Mouse (Mus musculus): ENCODE measurements around the gene Chad. TPM values are rescaled to one million over a fixed set of nuclear protein-coding genes. Genes with fewer than 3 reads are reported as not detected.

The Chad gene
- total and polyA plus RNA-seq, 2 experiments from 2014 or later, result 0.44 TPM; not detected in 1

GRCm38 (mm10) chr11:94615494-94615893 lies 50.6 kb downstream of the Chad start:
- Histone ChIP-seq H3K9ac (no peak overlapping the region), H3K9me3 (ENCODE audit: low read length) (no peaks in the 10 kb centered on the region), H3K27ac (ENCODE audit: low read depth, low read length) (no peak overlapping the region), H3K36me3 (ENCODE audit: insufficient read depth) (no peaks in the 10 kb centered on the region), H3K27me3 (ENCODE audit: insufficient read depth, low read length) (no peaks in the 10 kb centered on the region), H3K4me3 (ENCODE audit: low read depth, low read length) (no peak overlapping the region), H3K4me1 (ENCODE audit: insufficient read depth) (no peaks in the 10 kb centered on the region), H3K4me2 (ENCODE audit: low read depth) (no peak overlapping the region)
- ATAC-seq, result no peak
- DNase-seq, result no peak
- 24% methylated on average over 4 of the region's 4 CpGs for WGBS
- no peak for TF ChIP-seq CTCF (IDR thresholded peaks at IDR 0.05; ENCODE audit: low read depth)

- no peak overlapping the region for H3K4me2 ChIP-seq (ENCODE audit: low read depth)
- no peak overlapping the region for H3K4me3 ChIP-seq (ENCODE audit: low read depth, low read length)
- ATAC-seq (no peak), DNase-seq (no peak)
- no peak for TF ChIP-seq CTCF (IDR thresholded peaks at IDR 0.05; ENCODE audit: low read depth)
- no peaks in the 10 kb centered on the region for H3K27me3 ChIP-seq (ENCODE audit: insufficient read depth, low read length)
- no peak overlapping the region for H3K9ac ChIP-seq
- no peaks in the 10 kb centered on the region for H3K9me3 ChIP-seq (ENCODE audit: low read length)
- no peak overlapping the region for H3K27ac ChIP-seq (ENCODE audit: low read depth, low read length)
- WGBS, result 94% methylated on average over 2 of the region's 2 CpGs
- H3K4me1 ChIP-seq (ENCODE audit: insufficient read depth), result no peaks in the 10 kb centered on the region
- no peaks in the 10 kb centered on the region for H3K36me3 ChIP-seq (ENCODE audit: insufficient read depth)
Measured at GRCm38 (mm10) chr11:94617646-94618045, 52.8 kb downstream of the Chad start.

Other genes starting within 250 kb of the Chad start
- gene Luc7l3, start 243.1 kb upstream of the Chad start, total RNA-seq (2014; rRNA removed), result 88.8 and 108 TPM in 2 replicates
- gene Luc7l3, start 243.1 kb upstream of the Chad start, polyA plus RNA-seq (2015; fragmentation: Nextera tagmentation; extraction: Ambion mirVana), result 76.8 and 87.2 TPM in 2 replicates
- 45.5 and 51.8 TPM in 2 replicates for gene Ankrd40, start 237.0 kb upstream of the Chad start, total RNA-seq (2014; rRNA removed)
- 13.7 and 15.0 TPM in 2 replicates for gene Ankrd40, start 237.0 kb upstream of the Chad start, polyA plus RNA-seq (2015; fragmentation: Nextera tagmentation; extraction: Ambion mirVana)
- 1.1 and 1.6 TPM in 2 replicates for gene Abcc3, start 172.1 kb upstream of the Chad start, total RNA-seq (2014; rRNA removed)
- gene Abcc3, start 172.1 kb upstream of the Chad start, polyA plus RNA-seq (2015; fragmentation: Nextera tagmentation; extraction: Ambion mirVana), result 0.97 and 0.98 TPM in 2 replicates
- 47.1 and 62.9 TPM in 2 replicates for gene Cacna1g, start 90.8 kb upstream of the Chad start, total RNA-seq (2014; rRNA removed)
- 5.3 and 5.8 TPM in 2 replicates for gene Cacna1g, start 90.8 kb upstream of the Chad start, polyA plus RNA-seq (2015; fragmentation: Nextera tagmentation; extraction: Ambion mirVana)
- 0.92 and 3.1 TPM in 2 replicates for gene Spata20, start 78.9 kb upstream of the Chad start, total RNA-seq (2014; rRNA removed)
- gene Spata20, start 78.9 kb upstream of the Chad start, polyA plus RNA-seq (2015; fragmentation: Nextera tagmentation; extraction: Ambion mirVana), result 0.99 and 2.3 TPM in 2 replicates
- 2.0 and 2.5 TPM in 2 replicates for gene Epn3, start 65.1 kb upstream of the Chad start, total RNA-seq (2014; rRNA removed)
- 0.96 and 1.4 TPM in 2 replicates for gene Epn3, start 65.1 kb upstream of the Chad start, polyA plus RNA-seq (2015; fragmentation: Nextera tagmentation; extraction: Ambion mirVana)
- gene Mycbpap, start 43.3 kb upstream of the Chad start, total RNA-seq (2014; rRNA removed), result 0.77 and 2.1 TPM in 2 replicates
- 1.5 and 1.7 TPM in 2 replicates for gene Mycbpap, start 43.3 kb upstream of the Chad start, polyA plus RNA-seq (2015; fragmentation: Nextera tagmentation; extraction: Ambion mirVana)
- gene Rsad1, start 15.8 kb upstream of the Chad start, total RNA-seq (2014; rRNA removed), result 12.2 and 12.6 TPM in 2 replicates
- 7.7 and 8.8 TPM in 2 replicates for gene Rsad1, start 15.8 kb upstream of the Chad start, polyA plus RNA-seq (2015; fragmentation: Nextera tagmentation; extraction: Ambion mirVana)
- 2.6 and 4.3 TPM in 2 replicates for gene Acsf2, start 36.8 kb downstream of the Chad start, total RNA-seq (2014; rRNA removed)
- 1.5 and 1.6 TPM in 2 replicates for gene Acsf2, start 36.8 kb downstream of the Chad start, polyA plus RNA-seq (2015; fragmentation: Nextera tagmentation; extraction: Ambion mirVana)
- gene Lrrc59, start 64.7 kb downstream of the Chad start, total RNA-seq (2014; rRNA removed), result 116 and 127 TPM in 2 replicates
- gene Lrrc59, start 64.7 kb downstream of the Chad start, polyA plus RNA-seq (2015; fragmentation: Nextera tagmentation; extraction: Ambion mirVana), result 144 and 145 TPM in 2 replicates
- 50.7 and 57.0 TPM in 2 replicates for gene Mrpl27, start 88.7 kb downstream of the Chad start, total RNA-seq (2014; rRNA removed)
- 126 and 149 TPM in 2 replicates for gene Mrpl27, start 88.7 kb downstream of the Chad start, polyA plus RNA-seq (2015; fragmentation: Nextera tagmentation; extraction: Ambion mirVana)
- 2.4 and 2.5 TPM in 2 replicates for gene Eme1, start 88.9 kb downstream of the Chad start, total RNA-seq (2014; rRNA removed)
- gene Eme1, start 88.9 kb downstream of the Chad start, polyA plus RNA-seq (2015; fragmentation: Nextera tagmentation; extraction: Ambion mirVana), result 1.4 and 1.6 TPM in 2 replicates
- gene Xylt2, start 112.5 kb downstream of the Chad start, total RNA-seq (2014; rRNA removed), result 24.0 and 34.0 TPM in 2 replicates
- 9.1 and 10.9 TPM in 2 replicates for gene Xylt2, start 112.5 kb downstream of the Chad start, polyA plus RNA-seq (2015; fragmentation: Nextera tagmentation; extraction: Ambion mirVana)
- gene Gm11541, start 139.5 kb downstream of the Chad start, total RNA-seq (2014; rRNA removed), result not detected in 2 replicates
- not detected in 2 replicates for gene Gm11541, start 139.5 kb downstream of the Chad start, polyA plus RNA-seq (2015; fragmentation: Nextera tagmentation; extraction: Ambion mirVana)
- 0.23 TPM in 1 of 2 replicates, not detected in the other for gene Cdc34b, start 176.7 kb downstream of the Chad start, total RNA-seq (2014; rRNA removed)
- not detected in 2 replicates for gene Cdc34b, start 176.7 kb downstream of the Chad start, polyA plus RNA-seq (2015; fragmentation: Nextera tagmentation; extraction: Ambion mirVana)
- gene Tmem92, start 217.7 kb downstream of the Chad start, total RNA-seq (2014; rRNA removed), result not detected in 2 replicates
- 0.07 TPM in 1 of 2 replicates, not detected in the other for gene Tmem92, start 217.7 kb downstream of the Chad start, polyA plus RNA-seq (2015; fragmentation: Nextera tagmentation; extraction: Ambion mirVana)